Mouse (Mus musculus): ENCODE data around the gene Ppil2. TPM values are rescaled to one million over a fixed set of nuclear protein-coding genes. Genes with fewer than 3 reads are reported as not detected.

The Ppil2 gene
- polyA plus RNA-seq, 2 experiments from 2014 or later, result 221 to 254 TPM

DNA sequence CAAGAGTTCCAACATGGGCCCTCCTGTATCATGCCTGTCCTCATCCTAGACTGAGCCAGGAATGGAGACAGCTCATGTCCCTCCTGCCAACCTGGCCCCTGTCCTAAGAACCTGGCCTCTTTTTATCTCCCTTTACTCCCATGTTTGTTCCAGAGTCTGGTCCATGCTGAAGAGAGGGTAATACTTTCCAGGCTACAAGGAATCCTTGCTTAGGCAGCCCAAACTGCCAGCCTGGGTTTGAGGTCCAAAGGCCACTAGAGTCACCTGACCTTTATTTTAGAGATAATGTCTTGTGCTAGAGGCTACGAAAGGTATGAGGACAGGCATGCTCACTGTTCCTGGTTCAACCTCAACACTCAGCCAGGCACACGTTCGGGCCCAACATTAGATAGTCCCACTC is 14.1 kb downstream of the Ppil2 start:
- no peak for ATAC-seq

GRCm38 (mm10) chr16:17088346-17088745 is 22.7 kb downstream of the Ppil2 start:
- no peak for ATAC-seq

DNA sequence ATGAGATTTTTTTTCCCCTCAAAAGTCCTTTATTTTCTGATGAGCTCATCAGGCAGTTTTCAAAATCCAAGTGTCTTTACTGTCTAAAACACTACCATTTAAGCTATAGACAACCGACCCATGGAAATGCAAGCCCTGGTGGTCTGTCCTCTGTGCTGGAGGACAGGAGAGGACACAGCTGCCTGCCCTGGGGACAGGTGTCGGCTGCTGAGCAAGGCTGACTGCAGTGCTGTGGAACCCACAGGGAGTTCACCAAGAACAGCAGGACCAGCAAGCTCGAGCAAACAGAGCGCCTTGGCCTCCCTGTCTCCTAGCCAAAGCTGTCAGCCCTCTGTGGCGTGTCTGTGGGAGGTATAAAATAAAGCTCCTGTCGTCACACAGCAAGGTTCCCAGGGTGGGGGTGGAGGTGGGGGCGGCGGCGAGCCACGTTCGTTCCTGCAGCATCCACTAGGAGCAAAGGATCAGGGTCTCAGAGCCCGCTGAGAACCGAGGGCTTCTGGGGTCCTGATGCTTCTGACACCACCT is 24.3 kb downstream of the Ppil2 start:
- ATAC-seq, result no peak

GRCm38 (mm10) chr16:17086241-17086640 is 24.8 kb downstream of the Ppil2 start:
- no peak for ATAC-seq

GRCm38 (mm10) chr16:17085636-17086035 is 25.4 kb downstream of the Ppil2 start:
- ATAC-seq, result no peak

- ATAC-seq, result no peak
Observed at GRCm38 (mm10) chr16:17082121-17082792, 28.8 kb downstream of the Ppil2 start.

- no peak for ATAC-seq
Observed at GRCm38 (mm10) chr16:17078101-17078500, 33.0 kb downstream of the Ppil2 start.

DNA sequence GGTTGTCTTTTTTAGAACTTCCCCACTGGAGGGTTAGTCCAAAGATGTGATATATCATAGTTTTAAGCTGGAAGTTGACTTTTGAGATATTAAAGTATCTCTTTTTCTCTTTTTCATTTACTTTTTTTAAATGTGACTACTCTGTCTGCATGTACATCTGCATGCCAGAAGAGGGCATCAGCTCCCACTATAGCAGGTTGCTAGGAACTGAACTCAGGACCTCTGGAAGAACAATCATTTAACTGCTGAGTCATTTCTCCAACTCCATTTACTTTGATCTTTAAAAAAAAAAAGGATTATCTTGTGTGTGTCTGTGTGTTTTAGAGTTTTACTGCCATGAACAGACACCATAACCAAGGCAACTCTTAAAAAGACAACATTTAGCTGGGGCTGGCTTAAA is 34.2 kb downstream of the Ppil2 start:
- no peak for ATAC-seq

DNA sequence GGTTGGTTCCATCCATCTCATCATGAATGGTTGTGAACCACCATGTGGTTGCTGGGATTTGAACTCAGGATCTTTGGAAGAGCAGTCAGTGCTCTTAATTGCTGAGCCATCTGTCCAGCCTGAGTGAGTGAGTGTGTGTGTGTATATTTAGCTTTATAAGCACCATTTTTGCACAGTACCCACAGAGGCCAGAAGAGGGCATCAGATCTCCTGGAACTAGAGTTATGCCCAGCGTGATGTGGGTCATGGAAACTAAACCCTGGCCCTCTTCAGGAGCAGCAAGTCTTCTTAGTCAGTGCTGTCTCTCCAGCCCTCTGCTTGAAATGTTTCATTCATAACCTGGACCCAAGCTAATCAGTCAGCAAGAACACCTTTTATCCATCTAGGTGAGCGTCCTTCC is 34.8 kb downstream of the Ppil2 start:
- ATAC-seq, result no peak

- ATAC-seq, result no peak
Observed at GRCm38 (mm10) chr16:17073000-17073399, 38.1 kb downstream of the Ppil2 start.

GRCm38 (mm10) chr16:17070716-17071115 is 40.3 kb downstream of the Ppil2 start:
- ATAC-seq, result no peak

DNA sequence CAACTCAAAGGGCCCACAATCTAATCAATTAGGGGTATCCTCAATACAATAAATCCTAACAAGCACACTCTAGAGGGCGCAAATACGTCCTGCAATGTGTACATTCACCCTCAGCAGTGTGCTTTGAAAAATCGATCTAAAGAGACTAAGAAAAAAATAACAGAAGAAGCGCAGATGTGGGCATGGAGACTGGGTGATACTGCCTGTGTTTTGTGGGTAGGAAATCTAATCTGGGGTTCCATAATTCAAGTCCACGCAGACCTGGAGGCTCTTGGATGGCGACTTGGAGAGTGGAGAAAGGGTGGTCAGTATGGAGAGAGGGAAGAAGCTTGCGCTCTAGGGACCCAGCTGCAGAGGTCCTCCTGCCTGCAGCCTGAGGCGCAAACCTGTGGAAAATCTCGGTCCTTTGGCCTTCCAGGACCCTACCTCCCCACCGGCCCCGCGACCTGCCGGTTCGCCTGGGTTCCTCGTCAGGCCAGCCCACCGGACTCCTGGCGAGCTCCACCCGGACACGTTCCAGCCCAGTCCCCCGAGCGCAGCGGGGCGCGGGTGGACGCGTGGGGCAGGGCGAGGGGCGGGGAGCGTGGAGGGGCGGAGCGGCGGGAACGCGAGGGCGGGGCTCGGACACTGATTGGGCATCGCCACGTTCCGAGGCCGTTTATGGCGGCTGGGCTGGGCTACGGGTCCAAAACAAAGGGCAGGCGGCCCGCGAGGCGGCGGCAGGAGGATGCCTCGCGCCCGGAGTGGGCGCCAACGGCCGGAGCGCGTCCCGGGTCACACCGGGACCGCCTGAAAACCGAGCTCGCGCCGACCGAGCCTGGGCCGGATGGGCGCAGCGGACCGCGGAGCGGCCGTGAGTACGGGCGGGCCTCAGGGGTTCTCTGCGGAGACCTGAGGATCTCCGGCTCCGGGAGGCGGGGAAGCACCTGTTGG is 41.3 kb downstream of the Ppil2 start, which contains the start of gene Ypel1:
Gene Ypel1, plus strand, starts transcription at position 186 of the 933 bp plus-strand sequence.
- peak; percentile 83 for ATAC-seq

DNA sequence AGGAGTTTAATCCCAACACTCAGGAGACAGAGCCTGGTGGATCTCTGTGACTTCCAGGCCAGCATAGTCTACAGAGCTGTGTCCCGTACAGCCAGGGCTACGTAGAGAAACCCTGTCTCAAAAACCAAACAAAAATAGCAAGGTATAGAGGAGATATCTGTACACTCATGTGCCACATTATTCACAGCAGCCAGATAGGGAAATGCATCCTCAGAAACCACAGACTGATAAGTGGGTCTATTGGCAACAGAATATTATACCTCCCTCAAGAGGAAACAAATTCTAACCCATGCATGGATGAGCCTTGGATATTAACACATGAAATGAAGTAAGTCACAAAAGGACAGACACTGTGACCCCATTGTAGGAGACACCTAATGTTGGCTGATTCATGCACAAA is 43.5 kb downstream of the Ppil2 start:
- ATAC-seq, result no peak

DNA sequence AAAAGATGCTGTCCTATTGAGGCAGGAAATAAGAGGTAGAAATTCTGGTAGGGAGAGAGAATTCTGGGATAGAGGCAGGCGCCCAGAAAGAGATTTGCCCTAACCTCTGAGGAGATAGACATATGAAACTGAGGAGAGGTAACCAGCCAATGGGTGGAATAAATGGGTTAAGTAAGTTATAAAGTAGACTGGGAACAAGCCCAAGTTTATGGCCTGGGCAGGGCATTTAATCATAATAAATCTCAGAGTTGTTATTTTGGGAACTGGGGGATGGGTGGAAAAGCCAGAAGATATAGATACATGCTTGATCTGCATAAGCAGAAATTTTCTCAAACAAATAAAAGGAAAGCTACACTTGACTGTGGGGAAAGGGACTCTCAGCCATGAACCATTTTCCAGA is 48.7 kb downstream of the Ppil2 start:
- no peak for ATAC-seq

- ATAC-seq, result no peak
Observed at GRCm38 (mm10) chr16:17055584-17055983, 55.5 kb downstream of the Ppil2 start.

GRCm38 (mm10) chr16:17053903-17054302 is 57.2 kb downstream of the Ppil2 start:
- no peak for ATAC-seq

GRCm38 (mm10) chr16:17052087-17052486 is 59.0 kb downstream of the Ppil2 start:
- ATAC-seq, result no peak

- ATAC-seq, result no peak
Observed at GRCm38 (mm10) chr16:17049886-17050285, 61.2 kb downstream of the Ppil2 start.

DNA sequence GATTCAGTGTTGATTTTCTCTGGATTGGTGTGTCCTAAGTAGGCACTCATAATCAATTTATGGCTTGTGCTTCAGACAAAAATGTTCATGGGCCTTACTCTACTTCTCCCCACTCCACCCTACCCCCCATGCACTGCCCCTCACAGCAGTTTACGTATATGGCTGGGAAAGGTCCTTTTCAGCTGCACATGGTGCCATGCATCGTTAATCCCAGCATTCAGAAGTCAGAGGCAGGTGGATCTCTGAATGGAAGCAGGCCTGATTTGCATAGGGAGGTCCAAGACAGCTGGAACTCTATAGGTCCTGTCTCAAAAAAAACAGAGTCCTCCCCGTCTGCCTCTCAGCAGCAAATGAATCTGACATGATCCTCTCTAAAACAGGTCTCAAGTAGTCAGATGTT is 65.8 kb downstream of the Ppil2 start:
- ATAC-seq, result no peak

- ATAC-seq, result no peak
Observed at GRCm38 (mm10) chr16:17044320-17044719, 66.7 kb downstream of the Ppil2 start.

- ATAC-seq, result no peak
Observed at GRCm38 (mm10) chr16:17041417-17041816, 69.6 kb downstream of the Ppil2 start.

DNA sequence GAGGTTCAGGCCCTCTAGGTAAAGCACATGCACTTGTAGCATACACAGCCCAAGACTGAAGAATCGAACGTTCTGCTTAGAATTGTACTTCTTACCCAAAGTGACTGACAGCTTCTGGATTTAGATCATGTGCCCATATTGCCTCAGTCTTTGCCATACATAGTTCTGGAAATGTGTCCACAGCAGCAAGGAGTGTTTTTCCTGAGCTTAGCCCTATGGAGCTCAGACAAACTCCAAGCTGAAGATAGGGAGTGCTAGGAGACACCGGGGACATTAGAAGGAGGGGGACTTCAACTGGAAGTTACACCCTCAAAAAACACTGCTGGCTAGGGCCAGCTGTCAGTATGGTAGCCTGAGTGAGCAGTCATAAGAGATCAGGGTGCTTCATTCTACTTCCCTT is 70.3 kb downstream of the Ppil2 start:
- ATAC-seq, result no peak

All from CD4-positive, CD25-positive, alpha-beta regulatory T cell, adult 4 months (primary cell).